In genomic region chr1:171293906-171294297, GRCm38 (mm10) we compare ENCODE assay signal across 8 mouse cellular contexts. TPM values are rescaled to one million over a fixed set of nuclear protein-coding genes. Genes with fewer than 3 reads are reported as not detected.
A peak's percentile ranks its signal among the peaks of the same experiment; 100 is the strongest.
DNase-seq lines count a peak whose midpoint lies in the region; ATAC-seq and TF ChIP-seq lines count a peak whose summit lies in the region.

No protein-coding gene starts in this region.

- peak overlapping the region; percentile 85 to 99 for H3K4me3 ChIP-seq in heart, embryonic 14.5 days (ENCODE audit: control insufficient read depth in 1 of 2, insufficient read depth in 1 of 2, low read depth in 1 of 2, low read length in 2 of 2)
- peak overlapping the region; percentile 85 to 99 for H3K4me3 ChIP-seq in ES-E14 (ENCODE audit: insufficient read depth in 1 of 2, low read depth in 1 of 2, low read length in 2 of 2, poor library complexity in 1 of 2, severe bottlenecking in 1 of 2)
- H3K4me3 ChIP-seq in forebrain, embryonic 10.5 days, result peak overlapping the region; percentile 84
- peak overlapping the region; percentile 78 for H3K4me3 ChIP-seq in liver, embryonic 15.5 days (replicated peaks)

- in situ Hi-C loops in ES-E14 (cut with MboI; ENCODE audit: low sequenced_read_pairs in 2 of 2, unreplicated experiment in 2 of 2), result no loop called here

- H3K9ac ChIP-seq in heart, embryonic 14.5 days (ENCODE audit: low read length), result peak overlapping the region; percentile 93
- peak overlapping the region; percentile 95 for H3K9ac ChIP-seq in ES-E14 (ENCODE audit: insufficient read depth, low read depth, low read length, poor library complexity, severe bottlenecking)
- H3K9ac ChIP-seq in liver, embryonic 15.5 days, result peak overlapping the region; percentile 77

- H3K27me3 ChIP-seq in heart, embryonic 14.5 days (ENCODE audit: control insufficient read depth, insufficient read depth, low read length), result peaks cover 12% of the 10 kb centered on the region
- peaks cover 32% of the 10 kb centered on the region for H3K27me3 ChIP-seq in forebrain, embryonic 10.5 days (ENCODE audit: poor library complexity, severe bottlenecking)
- peaks cover 36% of the 10 kb centered on the region for H3K27me3 ChIP-seq in liver, embryonic 15.5 days

- H3K4me1 ChIP-seq in heart, embryonic 14.5 days (ENCODE audit: control insufficient read depth in 2 of 2, insufficient read depth in 2 of 2, low read length in 2 of 2), result peaks cover 0 to 5% of the 10 kb centered on the region in 2 experiments; a peak in 2 of 4 replicates
- H3K4me1 ChIP-seq in ES-E14 (ENCODE audit: control insufficient read depth in 2 of 2, insufficient read depth in 2 of 2, low read length in 2 of 2, poor library complexity in 1 of 2), result peaks cover 4 to 14% of the 10 kb centered on the region in 2 experiments; a peak in 3 of 4 replicates
- peaks cover 20% of the 10 kb centered on the region for H3K4me1 ChIP-seq in forebrain, embryonic 10.5 days
- H3K4me1 ChIP-seq in liver, embryonic 15.5 days (replicated peaks), result peaks cover 32% of the 10 kb centered on the region

- peak overlapping the region; percentile 93 to 97 for H3K27ac ChIP-seq in heart, embryonic 14.5 days (replicated peaks in 1 of 2; ENCODE audit: control insufficient read depth in 1 of 2, insufficient read depth in 1 of 2, low read depth in 2 of 2, low read length in 2 of 2)
- H3K27ac ChIP-seq in ES-E14 (ENCODE audit: insufficient read depth, low read depth, low read length, poor library complexity, severe bottlenecking), result peak overlapping the region; percentile 94; the same call in 1 of the 2 replicates
- H3K27ac ChIP-seq in forebrain, embryonic 10.5 days, result peak overlapping the region; percentile 99
- H3K27ac ChIP-seq in liver, embryonic 15.5 days (replicated peaks), result peak overlapping the region; percentile 87

- no peak for ATAC-seq in heart, embryonic 14.5 days (ENCODE audit: insufficient number of reproducible peaks, insufficient read depth, low FRiP score, low read depth)
- ATAC-seq in liver, embryonic 15.5 days (ENCODE audit: insufficient read depth), result no peak
- ATAC-seq in monocyte, adult 5-6 weeks (replicated peaks; ENCODE audit: insufficient number of reproducible peaks, low FRiP score, low TSS enrichment, poor library complexity, severe bottlenecking), result no peak

- no peak for DNase-seq in heart, adult 11 months
- no peak for DNase-seq in ES-E14 (ENCODE audit: low read depth, low spot score)
- DNase-seq in forebrain, embryonic 10.5 days (ENCODE audit: extremely low spot score, low spot score), result no peak
- DNase-seq in gastrocnemius, adult 18-20 months (ENCODE audit: low spot score), result no peak
- DNase-seq in cerebellum, adult 11 months, result no peak

- H3K36me3 ChIP-seq in heart, embryonic 14.5 days (ENCODE audit: control insufficient read depth, insufficient read depth, low read length), result peaks cover 12% of the 10 kb centered on the region
- no peaks in the 10 kb centered on the region for H3K36me3 ChIP-seq in ES-E14 (ENCODE audit: control insufficient read depth, insufficient read depth, low read length, poor library complexity, severe bottlenecking)
- peaks cover 19% of the 10 kb centered on the region for H3K36me3 ChIP-seq in forebrain, embryonic 10.5 days (replicated peaks)
- H3K36me3 ChIP-seq in liver, embryonic 15.5 days (replicated peaks), result peaks cover 12% of the 10 kb centered on the region

- 45% methylated on average over 5 of the region's 5 CpGs for WGBS in heart, embryonic 14.5 days
- 53% methylated on average over 5 of the region's 5 CpGs for WGBS in forebrain, embryonic 10.5 days
- 37% methylated on average over 5 of the region's 5 CpGs for WGBS in liver, embryonic 15.5 days (ENCODE audit: insufficient replicate concordance)

- H3K9me3 ChIP-seq in heart, embryonic 14.5 days (ENCODE audit: control insufficient read depth, low read length), result no peaks in the 10 kb centered on the region
- no peaks in the 10 kb centered on the region for H3K9me3 ChIP-seq in ES-E14 (ENCODE audit: control insufficient read depth, insufficient read depth, low read depth, low read length)
- H3K9me3 ChIP-seq in forebrain, embryonic 10.5 days, result no peaks in the 10 kb centered on the region
- H3K9me3 ChIP-seq in liver, embryonic 15.5 days (replicated peaks), result no peaks in the 10 kb centered on the region

- peak overlapping the region; percentile 65 for H3K4me2 ChIP-seq in heart, embryonic 14.5 days (ENCODE audit: low read length)
- peak overlapping the region; percentile 69 for H3K4me2 ChIP-seq in liver, embryonic 15.5 days

TF ChIP-seq in ES-E14, 5 proteins besides CTCF, POLR2A, EP300 and RAD21:
- no peak for TF ChIP-seq HCFC1 (IDR thresholded peaks at IDR 0.05; ENCODE audit: borderline replicate concordance, insufficient read depth, low read length)
- no peak for TF ChIP-seq ZC3H11A (IDR thresholded peaks at IDR 0.05; ENCODE audit: borderline replicate concordance, low read depth, low read length)
- no peak for TF ChIP-seq ZNF384 (IDR thresholded peaks at IDR 0.05; ENCODE audit: low read depth, low read length)
- no peak for TF ChIP-seq MAFK (IDR thresholded peaks at IDR 0.05; ENCODE audit: insufficient read depth, low read depth, low read length)
- no peak for TF ChIP-seq CHD2 (IDR thresholded peaks at IDR 0.05; ENCODE audit: low read depth, low read length)

RNA-seq across cellular contexts. Expression of gene Ufc1, which starts 0.9 kb away (rescaled TPM):
- polyA plus RNA-seq in heart, embryonic 14.5 days (2014; fragmentation: Nextera tagmentation; extraction: Ambion mirVana), result 96.0 and 111 TPM in 2 replicates
- total RNA-seq in ES-E14 (2012; rRNA removed), result 59.1 and 78.8 TPM in 2 replicates
- polyA plus RNA-seq in forebrain, embryonic 10.5 days (2016; fragmentation: Nextera tagmentation; extraction: Ambion mirVana), result 94.3 and 98.6 TPM in 2 replicates
- 40.6 and 41.4 TPM in 2 replicates for polyA plus RNA-seq in liver, embryonic 15.5 days (2015; fragmentation: Nextera tagmentation; extraction: Ambion mirVana)
- total RNA-seq in gastrocnemius, adult 18-20 months (2021), result 10 to 100 TPM; 85.7 to 96.8 TPM
- total RNA-seq in monocyte, adult 5-6 weeks (2017), result 46.7 to 66.9 TPM (median 63.4 TPM) in 3 replicates

RNA-seq across cellular contexts. Expression of gene Usp21, which starts 6.1 kb away (rescaled TPM):
- 43.2 and 45.5 TPM in 2 replicates for polyA plus RNA-seq in heart, embryonic 14.5 days (2014; fragmentation: Nextera tagmentation; extraction: Ambion mirVana)
- total RNA-seq in ES-E14 (2012; rRNA removed), result 23.1 and 30.7 TPM in 2 replicates
- 94.1 and 95.9 TPM in 2 replicates for polyA plus RNA-seq in forebrain, embryonic 10.5 days (2016; fragmentation: Nextera tagmentation; extraction: Ambion mirVana)
- 24.9 and 28.5 TPM in 2 replicates for polyA plus RNA-seq in liver, embryonic 15.5 days (2015; fragmentation: Nextera tagmentation; extraction: Ambion mirVana)
- 10 to 100 TPM; 15.1 to 19.3 TPM for total RNA-seq in gastrocnemius, adult 18-20 months (2021)
- total RNA-seq in monocyte, adult 5-6 weeks (2017), result 8.1 to 12.6 TPM (median 11.2 TPM) in 3 replicates

RNA-seq across cellular contexts. Expression of gene Ppox, which starts 12.9 kb away (rescaled TPM):
- 42.9 and 44.8 TPM in 2 replicates for polyA plus RNA-seq in heart, embryonic 14.5 days (2014; fragmentation: Nextera tagmentation; extraction: Ambion mirVana)
- total RNA-seq in ES-E14 (2012; rRNA removed), result 15.5 and 23.6 TPM in 2 replicates
- 51.5 and 58.0 TPM in 2 replicates for polyA plus RNA-seq in forebrain, embryonic 10.5 days (2016; fragmentation: Nextera tagmentation; extraction: Ambion mirVana)
- polyA plus RNA-seq in liver, embryonic 15.5 days (2015; fragmentation: Nextera tagmentation; extraction: Ambion mirVana), result 214 and 226 TPM in 2 replicates
- 1 to 10 TPM; 7.8 to 7.9 TPM for total RNA-seq in gastrocnemius, adult 18-20 months (2021)
- total RNA-seq in monocyte, adult 5-6 weeks (2017), result 9.2 to 14.2 TPM (median 11.1 TPM) in 3 replicates

RNA-seq across cellular contexts. Expression of gene B4galt3, which starts 23.8 kb away (rescaled TPM):
- polyA plus RNA-seq in heart, embryonic 14.5 days (2014; fragmentation: Nextera tagmentation; extraction: Ambion mirVana), result 52.8 and 55.6 TPM in 2 replicates
- 35.8 and 51.0 TPM in 2 replicates for total RNA-seq in ES-E14 (2012; rRNA removed)
- polyA plus RNA-seq in forebrain, embryonic 10.5 days (2016; fragmentation: Nextera tagmentation; extraction: Ambion mirVana), result 60.5 and 65.2 TPM in 2 replicates
- 21.9 and 23.5 TPM in 2 replicates for polyA plus RNA-seq in liver, embryonic 15.5 days (2015; fragmentation: Nextera tagmentation; extraction: Ambion mirVana)
- 10 to 100 TPM; 12.0 to 13.0 TPM for total RNA-seq in gastrocnemius, adult 18-20 months (2021)
- total RNA-seq in monocyte, adult 5-6 weeks (2017), result 32.4 to 35.5 TPM (median 34.3 TPM) in 3 replicates

RNA-seq across cellular contexts. Expression of gene Dedd, which starts 35.0 kb away (rescaled TPM):
- 31.4 and 42.4 TPM in 2 replicates for polyA plus RNA-seq in heart, embryonic 14.5 days (2014; fragmentation: Nextera tagmentation; extraction: Ambion mirVana)
- total RNA-seq in ES-E14 (2012; rRNA removed), result 23.9 and 25.7 TPM in 2 replicates
- polyA plus RNA-seq in forebrain, embryonic 10.5 days (2016; fragmentation: Nextera tagmentation; extraction: Ambion mirVana), result 41.8 and 46.5 TPM in 2 replicates
- polyA plus RNA-seq in liver, embryonic 15.5 days (2015; fragmentation: Nextera tagmentation; extraction: Ambion mirVana), result 18.6 and 20.1 TPM in 2 replicates
- 10 to 100 TPM; 28.1 to 35.8 TPM for total RNA-seq in gastrocnemius, adult 18-20 months (2021)
- 9.8 to 12.6 TPM (median 11.4 TPM) in 3 replicates for total RNA-seq in monocyte, adult 5-6 weeks (2017)
